Mouse (Mus musculus) testis, postnatal 14 days (tissue): ENCODE data around the gene Col18a1.
"Not testable (repeated sequence)": the region's sequence is repeated elsewhere in the genome, so short reads cannot be mapped to it uniquely, and the experiment has no call there.

Experiments
- DNase-seq: peaks from one replicate; pipeline ENCODE4 v3.0.0; 2021; ENCODE audit warnings: low spot score

Gene Col18a1

DNA sequence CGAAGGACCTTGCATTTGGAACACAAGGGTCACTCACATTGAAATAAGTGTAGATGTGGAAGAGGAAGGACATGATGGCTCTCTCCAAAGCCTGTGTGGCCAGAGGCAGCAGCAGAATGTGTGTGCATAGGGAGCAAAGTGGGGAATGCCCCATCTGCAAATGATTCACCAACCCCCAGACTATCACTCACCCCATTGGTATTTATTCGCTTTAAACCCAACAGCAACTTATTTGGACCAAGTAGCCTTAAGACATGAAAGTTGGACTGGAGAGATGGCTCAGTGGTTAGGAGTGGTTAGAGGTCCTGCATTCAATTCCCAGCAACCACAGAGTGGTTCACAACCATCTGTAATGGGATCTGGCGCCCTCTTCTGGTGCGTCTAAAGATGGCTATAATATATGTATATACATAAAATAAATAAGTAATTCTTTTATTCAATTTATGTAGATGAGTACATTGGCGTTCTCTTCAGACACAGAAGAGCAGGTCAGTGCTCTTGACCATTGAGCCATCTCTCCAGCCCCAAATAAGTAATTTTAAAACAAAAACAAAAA, 31.0 kb downstream of the Col18a1 start:
- DNase-seq = no peak

DNA sequence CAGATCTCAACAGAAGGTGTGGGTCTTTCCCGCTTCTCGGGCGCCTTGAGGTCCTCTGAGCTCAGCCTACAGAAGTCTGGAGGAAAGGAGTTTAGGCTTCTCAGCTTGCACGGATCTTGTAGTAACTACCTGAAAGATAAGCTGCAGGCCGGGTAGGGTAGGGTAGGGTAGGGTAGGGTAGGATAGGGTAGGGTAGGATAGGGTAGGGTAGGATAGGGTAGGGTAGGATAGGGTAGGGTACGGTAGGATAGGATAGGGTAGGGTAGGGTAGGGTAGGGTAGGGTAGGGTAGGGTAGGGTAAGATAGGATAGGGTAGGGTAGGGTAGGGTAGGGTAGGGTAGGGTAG, 31.6 kb downstream of the Col18a1 start:
- not testable (repeated sequence) for DNase-seq

DNA sequence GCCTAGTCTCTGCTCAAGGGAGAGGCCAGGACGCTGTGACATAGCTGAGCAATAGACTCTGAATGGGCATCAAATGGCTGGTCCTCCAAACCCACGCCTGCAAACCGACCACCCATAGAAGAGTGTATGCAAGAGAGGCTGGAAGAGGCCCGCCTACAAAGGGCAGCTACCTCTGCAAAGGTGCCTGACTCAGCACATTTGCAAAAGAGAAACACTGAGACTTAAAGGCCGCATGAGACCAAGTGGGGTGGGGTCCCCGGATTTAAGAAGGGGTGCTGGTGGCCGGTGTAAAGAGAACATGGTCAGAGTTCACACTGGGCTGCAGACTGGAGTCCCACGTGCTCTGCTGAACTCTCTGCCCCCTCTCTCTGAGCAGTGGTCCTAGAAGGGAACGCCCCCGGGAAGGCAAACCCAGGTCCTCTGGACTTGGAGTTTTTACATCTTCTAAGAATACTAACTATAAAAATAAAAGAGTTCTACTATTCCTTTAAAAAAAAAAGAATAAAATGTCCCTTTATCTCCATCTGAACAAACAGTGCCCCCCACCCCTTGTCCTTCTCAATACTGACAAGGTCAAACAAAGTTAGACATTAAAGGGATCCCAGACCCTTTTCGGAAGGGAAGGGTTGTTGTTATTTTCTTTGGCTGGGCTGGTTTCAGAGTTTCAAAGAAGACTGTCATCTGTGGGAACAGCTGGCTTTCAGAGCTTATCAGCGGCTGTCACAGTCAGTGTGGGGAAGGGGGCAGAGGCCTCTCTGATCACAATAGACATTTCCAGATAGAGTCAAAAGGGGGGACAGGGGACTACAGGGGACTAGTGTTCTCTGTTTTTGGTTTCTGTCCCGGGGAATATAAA, 32.2 kb downstream of the Col18a1 start:
- no peak for DNase-seq

DNA sequence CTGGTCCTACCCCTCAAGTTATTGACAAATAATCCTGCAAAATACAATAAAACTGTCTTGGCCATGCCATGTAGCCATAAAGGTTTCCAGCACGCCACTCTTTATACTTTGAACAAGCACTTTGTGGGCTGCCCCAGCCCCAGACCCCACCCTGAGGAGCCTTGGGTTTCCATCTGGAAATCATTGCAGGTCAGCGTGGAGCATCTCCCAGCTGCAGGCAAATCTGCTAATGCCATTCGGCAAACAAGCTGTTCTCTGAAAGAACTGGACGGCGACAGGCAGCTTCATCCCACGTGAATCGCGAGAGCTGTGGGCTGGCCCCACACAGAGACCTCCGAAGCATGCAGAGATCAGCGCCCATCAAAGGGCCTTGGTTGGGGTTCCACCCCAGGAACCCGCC, 34.2 kb downstream of the Col18a1 start:
- no peak for DNase-seq

DNA sequence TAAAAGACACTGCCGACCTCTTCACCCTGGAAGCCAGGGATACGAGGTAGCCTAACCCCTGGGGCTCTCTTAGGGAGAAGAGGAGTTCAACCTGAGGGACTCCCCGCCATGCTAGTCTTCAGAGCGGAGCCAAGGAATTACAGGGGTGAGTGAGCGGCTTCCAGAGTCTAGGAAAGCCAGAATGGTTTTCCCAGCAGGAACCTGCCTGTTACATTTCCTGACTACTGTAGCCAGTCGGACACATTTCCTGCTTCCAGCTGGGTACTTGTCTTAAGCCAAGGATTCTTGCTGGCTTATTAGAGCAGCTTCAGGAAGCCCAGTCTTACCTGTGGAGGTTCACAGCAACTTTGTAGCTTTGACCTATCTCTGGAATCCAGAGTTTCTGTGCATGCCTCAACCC, 34.8 kb downstream of the Col18a1 start:
- no peak for DNase-seq

DNA sequence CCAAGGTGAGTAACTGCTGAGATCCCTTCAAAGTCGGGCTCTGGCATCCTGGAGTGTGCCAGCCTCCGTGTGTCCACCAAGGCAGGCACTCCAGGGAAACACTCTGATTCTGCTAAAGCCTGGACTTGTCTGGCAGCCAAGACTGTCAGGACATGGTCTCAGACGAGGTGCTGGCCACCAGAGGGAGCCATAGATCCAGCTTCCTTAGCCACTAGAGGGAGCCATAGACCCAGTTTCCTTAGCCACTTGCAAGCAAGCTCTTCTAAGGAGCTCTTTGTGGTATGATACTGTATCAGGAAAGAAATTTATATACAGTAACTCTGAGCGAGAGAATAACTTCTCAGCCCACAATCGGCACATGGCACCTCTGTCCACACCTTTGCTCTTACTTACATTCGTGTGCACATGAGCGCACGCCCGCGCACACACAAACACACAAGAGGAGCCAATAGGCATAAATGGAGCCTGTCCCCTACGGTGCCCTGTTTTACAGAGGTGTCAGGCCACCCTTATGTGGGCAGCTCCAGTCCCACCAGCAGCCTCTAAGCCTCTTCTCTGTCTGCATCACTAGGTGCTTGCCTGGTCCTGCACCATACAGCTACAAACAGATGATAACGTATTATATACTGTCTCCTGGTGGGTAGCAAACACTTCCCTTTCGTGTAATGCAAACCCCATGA, 35.6 kb downstream of the Col18a1 start:
- DNase-seq = peak; percentile 79

DNA sequence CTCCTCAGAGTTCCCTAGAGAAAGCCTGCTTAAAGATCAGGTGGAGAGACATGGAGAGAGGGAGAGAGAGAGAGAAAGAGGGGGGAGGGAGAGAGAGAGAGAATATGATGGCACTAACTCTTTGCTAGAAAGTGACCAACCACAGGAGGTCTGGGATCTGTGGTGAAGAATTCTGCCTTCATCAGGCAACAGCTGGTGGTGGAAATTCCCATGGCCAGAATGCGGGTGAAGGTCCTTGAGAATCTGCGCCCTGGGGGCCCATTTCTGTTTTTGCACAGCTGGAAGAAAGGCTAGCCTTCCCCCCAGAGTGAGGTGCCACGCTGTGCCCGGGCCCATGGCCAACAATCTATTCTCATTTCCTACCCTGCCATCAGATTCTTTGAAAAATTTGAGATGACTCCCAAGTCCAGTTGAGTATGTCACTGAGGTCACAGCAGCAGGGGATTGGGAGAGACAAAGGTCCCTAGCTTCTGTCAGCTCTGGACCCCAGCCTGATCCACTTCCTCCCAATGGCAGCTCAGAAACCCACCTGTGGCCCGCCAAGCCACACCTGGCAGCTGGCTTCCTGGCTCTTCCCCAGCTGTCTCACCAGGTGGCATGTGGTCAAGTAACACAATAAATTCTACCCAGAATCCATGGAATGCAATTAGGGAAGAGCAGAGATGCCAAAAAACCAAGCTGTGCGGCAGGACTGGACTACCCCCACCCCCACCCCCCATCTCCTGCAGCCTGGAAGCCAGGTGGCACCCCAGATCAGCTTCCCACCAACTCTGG, 36.5 kb downstream of the Col18a1 start:
- no peak for DNase-seq

DNA sequence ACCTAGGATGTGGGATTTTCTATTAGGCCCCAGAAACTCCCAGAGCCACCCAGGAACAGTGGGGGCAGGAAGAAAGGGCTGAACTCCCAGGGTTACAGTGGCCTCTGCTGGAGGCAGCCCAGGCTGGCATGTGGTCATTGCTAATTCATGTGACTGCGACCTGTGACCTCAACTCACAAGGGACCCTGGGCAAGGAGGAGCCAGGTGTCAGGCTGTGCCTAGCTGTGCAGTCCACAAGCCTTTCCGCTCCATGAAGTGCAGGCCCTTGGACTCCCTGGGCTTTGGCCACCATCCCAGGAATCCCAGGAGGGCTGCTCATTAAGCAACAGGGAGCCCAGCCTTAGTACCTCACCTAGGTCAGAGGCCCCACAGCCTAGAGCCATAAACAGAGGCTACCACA, 38.4 kb downstream of the Col18a1 start:
- no peak for DNase-seq

DNA sequence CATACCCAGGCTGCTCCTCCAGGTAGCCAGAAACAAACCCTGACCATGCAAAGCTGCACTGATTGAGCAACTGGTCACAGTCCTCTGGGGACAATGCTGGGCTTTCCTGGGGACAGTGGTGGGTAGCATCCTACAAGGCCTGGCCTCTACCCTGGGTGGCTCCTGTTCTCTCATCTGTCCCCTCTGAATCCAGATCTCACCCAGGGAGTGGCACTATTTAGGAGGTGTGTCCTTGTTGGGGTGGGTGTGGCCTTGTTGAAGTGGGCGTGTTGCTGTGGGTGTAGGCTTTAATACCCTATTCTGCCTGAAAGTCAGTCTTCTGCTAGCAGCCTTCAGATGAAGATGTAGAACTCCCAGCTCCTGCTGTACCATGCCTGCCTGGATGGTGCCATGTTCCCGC, 39.8 kb downstream of the Col18a1 start:
- DNase-seq = no peak

DNA sequence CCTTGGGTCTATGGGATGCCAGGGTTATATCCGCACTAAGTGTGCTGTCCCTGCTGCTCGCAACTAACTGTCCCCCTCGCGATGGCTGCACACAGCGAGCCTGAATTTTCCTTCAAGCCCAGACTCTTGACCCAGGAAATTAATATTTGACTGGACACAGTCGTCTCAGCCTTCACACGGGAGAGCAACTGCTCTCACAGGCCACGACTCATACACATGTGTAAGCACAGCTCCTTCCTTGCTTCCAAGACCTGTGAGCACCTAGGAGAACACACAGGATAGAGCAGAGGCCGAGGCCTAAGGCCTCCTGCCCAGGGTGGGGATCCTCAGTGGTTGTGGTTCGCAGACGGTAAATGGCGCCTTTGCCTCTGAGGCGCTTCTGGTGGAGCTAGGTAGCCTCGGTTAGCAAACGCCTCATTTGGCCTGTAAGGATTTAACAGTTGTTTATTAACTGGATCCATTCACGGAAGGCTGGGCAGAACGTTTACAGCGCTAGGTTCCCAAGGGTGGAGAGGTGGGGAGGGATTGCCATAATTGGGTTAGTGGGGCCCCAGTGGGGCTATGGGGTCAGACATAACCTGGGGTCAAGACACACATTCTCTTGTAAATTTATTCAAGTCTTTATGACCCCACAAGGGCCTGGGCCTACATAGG, 41.1 kb downstream of the Col18a1 start:
- no peak for DNase-seq

DNA sequence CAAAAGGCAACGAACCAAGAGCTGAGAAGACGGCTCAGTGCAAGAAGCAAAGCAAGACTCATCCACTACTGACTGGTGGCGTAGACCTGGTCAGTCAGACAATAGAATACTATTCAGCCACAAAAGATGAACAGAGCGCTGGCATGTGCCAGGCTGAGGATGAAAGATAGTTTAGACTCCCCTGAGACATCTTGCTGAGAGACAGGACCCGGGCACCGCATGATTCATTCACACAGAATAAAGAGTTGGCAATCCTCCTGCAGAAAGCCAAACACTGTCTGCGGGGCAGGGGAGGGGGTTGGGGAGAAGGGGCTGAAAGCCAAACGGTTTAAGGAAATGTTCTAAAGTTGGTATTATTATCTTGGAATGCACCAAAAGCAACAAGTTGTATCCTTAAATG, 42.4 kb downstream of the Col18a1 start:
- no peak for DNase-seq

DNA sequence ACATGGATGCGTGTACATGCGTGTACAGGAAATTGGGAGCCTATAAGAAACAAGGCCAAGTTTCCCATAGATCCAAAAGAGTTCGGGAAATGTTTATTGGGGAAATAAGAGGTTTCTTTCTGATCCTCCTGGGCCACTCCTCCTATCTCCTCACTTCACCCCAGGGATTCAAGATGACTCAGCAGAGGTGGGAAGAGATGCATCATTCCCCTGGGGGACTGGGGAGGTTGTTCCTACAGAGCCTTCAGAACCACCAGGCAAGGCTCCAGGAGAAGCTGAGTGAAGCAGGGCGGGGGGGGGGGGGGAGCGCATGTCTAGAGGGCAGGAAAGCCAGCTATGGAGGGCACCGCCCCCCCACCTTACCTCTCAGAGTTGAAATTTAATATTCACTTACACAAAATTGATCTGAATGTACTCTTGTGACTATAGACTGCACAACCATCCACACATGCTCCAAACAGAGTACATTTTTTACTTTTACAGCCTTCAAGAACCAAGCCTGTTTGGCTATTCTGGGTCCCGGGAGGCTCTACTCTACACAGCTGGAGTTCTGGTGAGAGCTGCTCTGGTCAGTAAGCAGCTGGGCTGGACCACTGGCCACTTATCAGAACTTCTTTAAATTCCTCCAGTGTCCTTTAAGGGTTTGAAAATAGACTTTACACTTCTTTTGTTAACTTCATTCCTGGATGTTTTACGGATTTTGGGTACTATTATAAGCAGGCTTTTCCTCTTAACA, 44.9 kb downstream of the Col18a1 start:
- DNase-seq = no peak

DNA sequence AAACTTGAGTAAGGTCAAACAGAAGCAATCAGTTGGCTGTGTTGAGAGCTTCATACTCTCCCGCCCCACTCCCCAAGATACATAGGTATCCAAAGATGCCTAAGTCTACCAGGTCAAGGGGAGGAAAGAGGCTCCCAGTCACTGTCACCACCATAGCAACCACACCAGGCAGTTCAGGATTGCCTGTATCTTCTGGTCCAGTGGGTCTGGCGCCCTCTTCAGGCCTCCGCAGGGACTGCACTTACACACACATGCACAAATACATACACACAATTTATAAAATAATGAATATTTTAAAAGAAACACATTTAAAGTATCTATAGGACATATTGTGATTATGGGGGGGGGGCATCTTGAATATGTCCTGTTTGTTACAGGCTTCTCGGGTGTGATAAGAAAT, 45.8 kb downstream of the Col18a1 start:
- no peak for DNase-seq

DNA sequence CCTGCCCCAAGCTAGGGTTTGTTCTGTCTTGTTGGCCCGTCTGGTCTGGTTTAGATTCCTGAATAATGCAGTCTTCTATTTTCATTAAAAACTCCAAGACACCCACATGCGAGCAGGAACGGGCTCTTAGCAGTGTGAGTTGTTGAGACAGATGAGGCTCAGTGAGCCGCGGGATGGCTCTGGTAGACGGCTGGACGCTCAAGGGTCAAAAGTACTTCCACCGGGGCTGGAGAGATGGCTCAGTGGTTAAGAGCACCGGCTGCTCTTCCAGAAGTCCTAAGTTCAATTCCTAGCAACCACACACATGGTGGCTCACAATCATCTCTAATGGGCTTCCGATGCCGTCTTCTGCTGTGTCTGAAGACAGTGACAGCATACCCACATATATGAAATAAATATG, 46.9 kb downstream of the Col18a1 start:
- DNase-seq = no peak

DNA sequence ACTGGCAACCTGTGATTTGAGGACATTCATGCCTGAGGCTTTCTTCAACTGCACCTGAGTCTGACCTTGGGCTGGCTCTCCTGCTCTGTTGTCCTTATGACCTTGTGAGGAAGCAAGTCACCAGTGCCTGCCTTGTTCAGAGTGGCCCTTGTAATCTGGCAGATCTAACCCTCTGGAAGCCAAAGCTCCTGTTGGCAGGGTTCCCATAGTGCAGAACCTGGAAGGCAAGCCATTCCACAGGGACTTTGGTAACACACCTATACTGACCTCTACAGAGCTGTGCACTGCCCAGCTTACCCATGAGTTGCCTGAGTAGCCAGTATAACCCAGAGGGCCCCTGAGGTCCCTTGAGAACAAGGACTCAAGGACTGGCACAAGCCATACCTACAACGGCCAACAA, 48.0 kb downstream of the Col18a1 start:
- DNase-seq = no peak

DNA sequence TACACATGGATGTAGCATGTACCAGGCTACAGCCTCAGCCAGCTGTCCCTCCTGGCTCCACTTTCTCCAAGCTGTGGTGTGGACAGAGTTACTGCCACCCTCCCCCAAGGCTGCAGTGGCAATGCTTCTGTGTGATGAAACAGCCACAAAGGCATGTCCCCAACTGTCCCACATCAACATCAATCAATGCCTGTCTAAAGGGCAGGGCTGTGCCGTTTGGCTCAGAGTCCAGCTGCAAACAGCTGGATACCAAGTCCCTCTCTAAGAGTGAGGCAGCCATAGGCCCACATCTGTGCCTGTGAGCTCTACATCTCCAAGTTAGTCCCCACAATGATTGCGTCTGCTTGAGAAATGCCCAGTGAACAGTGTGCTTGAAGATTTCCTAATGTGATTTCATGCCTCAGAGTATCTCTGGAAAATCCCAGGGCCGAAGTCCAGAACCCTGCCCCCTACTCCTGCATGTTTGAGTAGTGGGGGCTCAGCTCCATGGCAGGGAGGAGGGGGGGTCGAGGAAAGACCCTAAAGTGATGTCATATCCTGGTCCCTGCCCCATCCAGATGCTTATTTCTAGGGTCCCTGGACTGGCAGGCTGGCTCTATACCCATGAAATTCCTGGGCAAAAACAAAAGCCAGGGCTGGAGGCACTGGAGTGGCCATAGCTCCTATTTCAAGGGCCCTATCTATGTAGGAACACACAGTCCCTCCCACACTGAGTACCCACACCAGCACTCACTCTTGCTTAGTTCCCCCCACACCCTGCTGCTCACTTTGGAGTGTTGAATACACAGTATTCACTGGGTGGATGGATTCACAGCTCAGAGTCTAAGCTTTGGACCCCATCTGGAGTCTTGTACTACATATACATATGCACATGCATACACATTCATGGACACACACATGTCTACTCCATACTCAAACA, 49.6 kb downstream of the Col18a1 start:
- no peak for DNase-seq

DNA sequence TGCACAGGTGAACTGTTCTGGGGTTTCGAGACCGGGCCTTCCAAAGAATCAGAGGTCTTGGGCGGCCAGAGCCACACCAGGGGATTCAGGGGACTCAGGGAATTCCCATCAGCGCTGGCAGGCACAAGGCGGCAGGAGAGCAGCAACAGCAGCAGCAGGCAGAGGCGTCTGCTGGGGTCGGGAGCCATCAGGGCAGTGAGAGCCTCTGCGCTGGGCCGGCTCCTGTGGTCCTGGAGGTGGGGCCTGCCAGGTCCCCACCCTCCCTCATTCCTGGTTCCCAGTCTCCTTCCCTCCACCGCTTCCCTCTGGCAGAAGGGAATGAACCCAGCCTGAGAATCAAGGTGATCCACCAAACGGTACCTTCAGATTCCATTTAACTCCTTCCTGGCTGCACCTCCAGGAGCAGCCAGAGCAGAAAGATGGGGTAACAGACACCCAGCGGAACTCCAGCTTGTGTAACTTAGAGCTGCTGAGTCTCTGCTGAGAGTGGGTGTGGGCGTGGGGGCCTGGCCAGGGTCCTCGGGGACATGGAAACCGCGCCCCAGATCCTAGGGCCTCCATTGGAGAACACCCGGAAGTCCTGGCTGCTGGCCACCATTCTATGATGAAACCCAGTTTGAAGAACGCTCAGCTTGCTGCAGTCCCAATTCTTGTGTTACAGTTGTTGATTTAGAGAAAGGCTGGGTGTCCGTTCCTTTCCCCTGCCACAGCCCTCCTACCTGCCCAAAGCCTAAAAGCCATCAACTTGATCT, 52.7 kb downstream of the Col18a1 start:
- DNase-seq = no peak

DNA sequence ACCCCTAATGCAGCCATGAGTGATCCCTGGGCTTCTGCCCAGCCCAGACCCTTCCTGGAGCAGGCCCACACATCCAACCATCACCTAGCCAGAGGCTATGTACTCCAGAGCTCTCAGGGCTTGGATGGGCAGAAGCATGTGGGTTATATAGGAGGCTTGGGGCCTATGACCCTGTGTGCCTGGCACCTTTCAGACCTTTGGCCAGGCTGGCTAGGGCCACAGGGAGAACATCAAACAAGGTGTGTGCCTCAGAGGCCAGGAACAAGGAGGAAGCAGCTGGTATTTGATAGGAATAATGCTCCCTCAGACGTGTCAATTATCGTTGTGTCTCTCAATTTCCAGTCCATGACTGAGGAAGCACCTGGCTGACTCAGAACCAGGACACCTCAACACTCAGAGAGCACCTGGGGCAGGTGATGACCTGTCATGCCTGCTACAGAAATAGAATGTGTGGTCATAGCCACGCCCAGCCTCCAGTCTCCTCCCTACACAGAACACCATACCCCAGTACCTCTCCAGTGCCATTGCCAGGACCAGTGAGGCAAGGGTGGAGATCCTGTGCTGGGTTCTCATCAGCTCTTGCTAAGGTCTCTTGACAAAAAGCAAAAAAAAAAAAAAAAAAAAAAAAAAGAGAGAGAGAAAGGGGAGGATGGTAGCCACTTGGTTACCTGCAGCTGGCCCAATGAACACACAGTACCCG, 54.6 kb downstream of the Col18a1 start:
- no peak for DNase-seq

DNA sequence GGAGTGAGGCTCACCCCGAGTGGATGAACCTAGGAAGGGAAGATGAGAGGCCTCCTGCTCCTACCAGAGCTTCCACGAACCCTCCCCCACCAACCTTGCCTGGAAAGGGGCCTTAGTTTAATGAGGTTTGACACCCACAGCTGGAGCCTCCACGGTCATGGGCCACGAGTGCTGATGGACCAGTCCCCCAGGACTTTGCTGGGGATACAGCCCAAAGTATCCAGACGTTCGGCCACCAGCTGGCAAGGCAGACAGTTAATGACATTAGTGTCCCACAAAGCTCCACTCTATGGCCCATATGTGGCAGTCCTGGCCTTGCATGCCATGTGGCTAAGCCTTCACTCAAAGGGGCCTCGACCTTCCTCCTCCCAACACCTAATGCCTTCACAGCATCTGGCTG, 55.5 kb downstream of the Col18a1 start:
- no peak for DNase-seq
